Comparison of ENCODE assay signal across 7 mouse cellular contexts in the genomic region with DNA sequence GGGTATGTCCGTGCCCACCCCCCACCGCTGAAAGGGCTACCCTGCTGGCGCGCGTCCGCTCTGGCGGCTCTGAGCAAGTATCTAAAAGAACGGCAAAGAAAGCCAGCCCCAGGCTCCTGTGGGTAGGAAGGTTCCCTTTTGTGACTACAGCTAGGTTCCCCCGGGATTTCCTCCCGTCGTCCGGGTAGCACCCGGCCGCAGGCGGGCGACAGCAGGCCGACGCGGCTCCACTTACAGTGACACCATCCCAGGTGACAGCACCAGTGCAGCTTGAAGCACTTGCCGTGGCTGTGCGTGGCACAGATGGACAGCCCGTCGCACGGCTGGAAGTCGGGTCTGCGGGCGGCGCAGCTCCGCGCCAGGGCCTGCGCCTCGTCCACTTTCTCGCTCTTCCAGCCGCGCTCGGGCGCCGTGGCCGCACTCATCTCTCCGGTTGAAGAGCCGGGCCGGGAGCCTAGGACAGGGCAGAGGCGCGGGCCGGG. TPM values are rescaled to one million over a fixed set of nuclear protein-coding genes. Genes with fewer than 3 reads are reported as not detected.
DNase-seq lines count a peak whose midpoint lies in the region; ATAC-seq and TF ChIP-seq lines count a peak whose summit lies in the region.

No protein-coding gene starts in this region.

- H3K4me1 ChIP-seq in forebrain, postnatal 0 days (ENCODE audit: insufficient read depth) = peaks cover 25% of the 10 kb centered on the region
- H3K4me1 ChIP-seq in hindbrain, embryonic 16.5 days (ENCODE audit: control insufficient read depth, insufficient read depth, low read depth, low read length) = peaks cover 25% of the 10 kb centered on the region

- peak; percentile 78 for DNase-seq in Muller cell, postnatal 12 days (ENCODE audit: inconsistent ontology term)
- DNase-seq in forebrain, postnatal 0 days = peak; percentile 71
- DNase-seq in left cerebral cortex, postnatal 4 days = peak; percentile 64
- DNase-seq in mesoderm, embryonic 11.5 days (ENCODE audit: low read depth, low spot score) = peak; percentile 75
- DNase-seq in spleen, adult 18-20 months = peak; percentile 17 to 42

- peak; percentile 22; the same call in 1 of the 2 replicates for TF ChIP-seq CTCF in forebrain, postnatal 0 days (IDR thresholded peaks at IDR 0.05; ENCODE audit: low read depth)

- ATAC-seq in cerebellum, adult (ENCODE audit: insufficient number of reproducible peaks, low FRiP score, low TSS enrichment) = peak; percentile 73
- peak; percentile 66 for ATAC-seq in forebrain, postnatal 0 days
- no peak for ATAC-seq in hindbrain, embryonic 16.5 days

- H3K4me3 ChIP-seq in forebrain, postnatal 0 days (ENCODE audit: low read depth, low read length) = peak overlapping the region; percentile 80
- H3K4me3 ChIP-seq in hindbrain, embryonic 16.5 days (ENCODE audit: low read length) = peak overlapping the region; percentile 60

- H3K9ac ChIP-seq in forebrain, postnatal 0 days = peak overlapping the region; percentile 98
- peak overlapping the region; percentile 87 for H3K9ac ChIP-seq in hindbrain, embryonic 16.5 days (ENCODE audit: low read depth, low read length)

- intact Hi-C loops in left cerebral cortex, postnatal 4 days (cut with DNase I) = no loop called here

- H3K4me2 ChIP-seq in forebrain, postnatal 0 days (ENCODE audit: low read depth) = peak overlapping the region; percentile 95
- H3K4me2 ChIP-seq in hindbrain, embryonic 16.5 days (ENCODE audit: low read length) = peak overlapping the region; percentile 90

- no peaks in the 10 kb centered on the region for H3K27me3 ChIP-seq in forebrain, postnatal 0 days (ENCODE audit: insufficient read depth, low read length)
- H3K27me3 ChIP-seq in hindbrain, embryonic 16.5 days (replicated peaks; ENCODE audit: control insufficient read depth, insufficient read depth, low read length) = no peaks in the 10 kb centered on the region

- under 1% methylated on average over 33 of the region's 45 CpGs for WGBS in forebrain, postnatal 0 days
- WGBS in hindbrain, embryonic 16.5 days = under 1% methylated on average over 45 of the region's 45 CpGs

- H3K36me3 ChIP-seq in forebrain, postnatal 0 days (ENCODE audit: insufficient read depth) = no peaks in the 10 kb centered on the region
- no peaks in the 10 kb centered on the region for H3K36me3 ChIP-seq in hindbrain, embryonic 16.5 days (ENCODE audit: control insufficient read depth, insufficient read depth, low read length)

- no peaks in the 10 kb centered on the region for H3K9me3 ChIP-seq in forebrain, postnatal 0 days (ENCODE audit: low read length)
- no peaks in the 10 kb centered on the region for H3K9me3 ChIP-seq in hindbrain, embryonic 16.5 days (ENCODE audit: control insufficient read depth, low read length)

- H3K27ac ChIP-seq in forebrain, postnatal 0 days (ENCODE audit: low read depth, low read length) = peak overlapping the region; percentile 94
- peak overlapping the region; percentile 94 for H3K27ac ChIP-seq in hindbrain, embryonic 16.5 days (ENCODE audit: low read depth, low read length)

RNA-seq across cellular contexts. Expression of a gene that starts 0.4 kb away (rescaled TPM):
- 37.0 and 37.6 TPM in 2 replicates for total RNA-seq in forebrain, postnatal 0 days (2014; rRNA removed)
- polyA plus RNA-seq in forebrain, postnatal 0 days (2015; fragmentation: Nextera tagmentation; extraction: Ambion mirVana) = 30.6 and 40.5 TPM in 2 replicates
- polyA plus RNA-seq in hindbrain, embryonic 16.5 days (2015; fragmentation: Nextera tagmentation; extraction: Ambion mirVana) = 42.6 and 47.6 TPM in 2 replicates
- 10 to 100 TPM; 68.9 to 81.0 TPM for total RNA-seq in left cerebral cortex, postnatal 4 days (2021)
